Mouse (Mus musculus) limb, embryonic 14.5 days (tissue): ENCODE measurements around the gene Ano8. TPM values are rescaled to one million over a fixed set of nuclear protein-coding genes. Genes with fewer than 3 reads are reported as not detected.

Experiments
- ATAC-seq: fragments of 200-750 bp; cut with Nextera tagmentation; 2 replicates; pipeline ENCODE4 v1.8.0; 2017; ENCODE audit warnings: low read depth, moderate number of reproducible peaks, moderate TSS enrichment; ENCODE audit not compliant: low FRiP score
- DNase-seq: peaks from one replicate; pipeline ENCODE4 v3.0.0-alpha.2; 2015; ENCODE audit warnings: low spot score
- H3K27ac ChIP-seq: fragments of 300-500 bp; sonication (generic); replicated peaks from 2 replicates; pipeline ENCODE4 v1.5.1; 2014; ENCODE audit warnings: low read depth, mild to moderate bottlenecking, low read length, moderate library complexity, mixed read lengths
- H3K27me3 ChIP-seq: fragments of 300-500 bp; sonication (generic); 2 replicates; pipeline ENCODE4 v1.6.1; 2014; ENCODE audit warnings: low read length, mixed read lengths; ENCODE audit not compliant: control insufficient read depth, insufficient read depth
- H3K36me3 ChIP-seq: fragments of 300-500 bp; sonication (generic); 2 replicates; pipeline ENCODE4 v1.6.1; 2014; ENCODE audit warnings: mild to moderate bottlenecking, low read length, moderate library complexity, mixed read lengths; ENCODE audit not compliant: control insufficient read depth, insufficient read depth
- H3K4me1 ChIP-seq: fragments of 300-500 bp; sonication (generic); 2 replicates; pipeline ENCODE4 v1.6.1; 2014; ENCODE audit warnings: antibody characterized with exemption, low read length, mixed read lengths; ENCODE audit not compliant: control insufficient read depth, insufficient read depth
- H3K4me2 ChIP-seq: fragments of 300-500 bp; sonication (generic); replicated peaks from 2 replicates; pipeline ENCODE4 v1.6.1; 2014; ENCODE audit warnings: low read depth, mild to moderate bottlenecking, low read length, moderate library complexity; ENCODE audit not compliant: severe bottlenecking
- H3K4me3 ChIP-seq: fragments of 300-500 bp; sonication (generic); replicated peaks from 2 replicates; pipeline ENCODE4 v1.5.1; 2014; ENCODE audit warnings: low read length
- H3K9ac ChIP-seq: fragments of 300-500 bp; sonication (generic); 2 replicates; pipeline ENCODE4 v1.6.1; 2014; ENCODE audit warnings: mild to moderate bottlenecking, low read depth, low read length, moderate library complexity; ENCODE audit not compliant: severe bottlenecking
- H3K9me3 ChIP-seq: fragments of 300-500 bp; sonication (generic); 2 replicates; pipeline ENCODE4 v1.6.1; 2016; ENCODE audit warnings: low read length; ENCODE audit not compliant: control insufficient read depth
- POLR2A ChIP-seq: fragments of 200-500 bp; IDR thresholded peaks from 2 replicates; pipeline ENCODE4 v1.8.0; 2012; ENCODE audit warnings: inconsistent platforms, mild to moderate bottlenecking, moderate library complexity, borderline replicate concordance; ENCODE audit not compliant: insufficient read depth, insufficient read length; ENCODE audit errors: extremely low read depth
- WGBS: fragments of 180-500 bp; shearing (Covaris S2); extraction: QIAGEN DNeasy Blood & Tissue Kit; methylation state at CpG from one replicate; pipeline ENCODE4 v1.1.7; 2014; 5-methylcytosine and 5-hydroxymethylcytosine counted together
- polyA plus RNA-seq, 2 experiments: library from polyadenylated mRNA; depleted of rRNA in 1 of 2; stranded (reverse) in 1 of 2; unstranded in 1 of 2; fragments of >200 nt; fragmentation: Nextera tagmentation in 1 of 2; extraction: Ambion mirVana in 1 of 2; gene quantifications; 2 replicates each; pipeline versions ENCODE4 v1.2.1 to v1.2.3; 2012 to 2014

Ano8 gene
- polyA plus RNA-seq, 2 experiments = 1.8 to 37.2 TPM

DNA sequence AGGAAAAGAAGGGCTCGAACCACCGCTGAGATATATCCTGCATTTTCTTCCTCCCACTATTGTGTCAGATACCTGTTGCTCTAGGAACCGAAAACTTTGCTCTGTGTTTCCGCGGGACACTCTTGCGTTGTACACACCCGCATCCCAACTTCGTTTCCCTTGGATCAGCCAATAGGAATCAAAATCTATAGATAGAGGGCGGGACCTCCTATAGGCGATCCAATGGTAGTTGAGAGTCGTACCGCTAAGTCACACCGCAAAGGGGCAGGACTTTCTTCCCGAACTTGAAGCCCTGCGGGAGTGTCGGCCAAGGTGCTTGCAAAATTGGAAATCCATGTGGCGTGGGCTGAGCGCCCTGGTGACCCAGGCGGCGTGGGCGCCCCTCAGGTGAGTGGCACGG lies 2.7 kb upstream of the Ano8 start:
- Histone ChIP-seq H3K4me2 (peak overlapping the region; percentile 98), H3K9ac (peak overlapping the region; percentile 72), H3K27ac (peak overlapping the region; percentile 48; the same call in 1 of the 2 replicates), H3K27me3 (no peaks in the 10 kb centered on the region), H3K36me3 (peaks cover 34% of the 10 kb centered on the region), H3K4me1 (peaks cover 12% of the 10 kb centered on the region), H3K4me3 (peak overlapping the region; percentile 60), H3K9me3 (no peaks in the 10 kb centered on the region)
- TF ChIP-seq POLR2A = no peak
- 1% methylated on average over 21 of the region's 22 CpGs for WGBS
- ATAC-seq = peak; percentile 95
- peak; percentile 96 for DNase-seq

DNA sequence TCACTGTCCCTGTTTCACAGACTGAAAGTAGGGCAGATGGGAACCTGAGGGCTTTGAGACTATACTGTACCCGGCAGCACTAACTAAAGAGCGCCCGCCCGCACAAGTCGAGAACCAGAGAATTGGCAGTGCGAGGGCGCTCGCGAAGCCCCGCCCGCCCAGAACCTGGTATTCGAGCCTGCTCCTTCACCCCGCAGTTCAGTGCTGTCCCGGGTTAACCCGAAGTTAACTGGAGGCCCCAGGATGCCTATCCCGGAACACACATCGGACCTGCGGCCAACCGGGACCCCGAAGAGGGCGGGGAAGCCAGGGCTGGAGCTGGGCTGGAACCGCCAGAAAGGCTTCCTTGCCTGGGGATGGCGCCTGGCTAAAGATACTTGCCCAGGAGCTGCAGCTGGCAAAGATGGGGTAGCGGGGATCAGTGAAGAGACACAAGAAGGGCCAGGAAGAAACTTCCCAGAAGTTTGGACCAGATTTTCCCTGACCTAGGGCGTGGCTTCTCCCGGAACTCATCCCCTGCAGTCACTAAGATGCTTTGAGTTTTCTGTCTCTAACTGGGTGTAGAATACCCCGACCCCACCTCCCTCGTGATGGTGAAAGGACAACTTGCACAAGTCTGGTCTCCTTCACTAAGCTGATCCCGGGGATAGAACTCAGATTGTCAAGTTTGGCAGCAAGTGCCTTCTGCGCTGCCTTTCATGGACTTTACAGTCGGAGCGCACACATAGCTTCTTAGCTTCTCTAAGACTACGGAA lies 2.1 kb upstream of the Ano8 start, which contains the start of gene Gtpbp3:
TSS of gene Gtpbp3 (plus strand) at position 413 of the 755 bp plus-strand sequence.
- ATAC-seq = peak; percentile 48
- WGBS = 1% methylated on average over 33 of the region's 33 CpGs
- Histone ChIP-seq H3K27me3 (no peaks in the 10 kb centered on the region), H3K27ac (peak within 1 kb of the TSS; percentile 48), H3K36me3 (peaks cover 30% of the 10 kb centered on the region), H3K9ac (peak within 1 kb of the TSS; percentile 72), H3K4me2 (peak within 1 kb of the TSS; percentile 98), H3K4me3 (peak within 1 kb of the TSS; percentile 60), H3K4me1 (peaks cover 12% of the 10 kb centered on the region), H3K9me3 (no peaks in the 10 kb centered on the region)
- TF ChIP-seq POLR2A = 0 out of 2 replicates have a peak, but pooled peaks have one; percentile 29
- peak; percentile 82 for DNase-seq

GRCm38 (mm10) chr8:71486136-71486529 lies 370 bp upstream of the Ano8 start:
- peaks cover 12% of the 10 kb centered on the region for H3K4me1 ChIP-seq
- peak overlapping the region; percentile 77 for H3K4me3 ChIP-seq
- peaks cover 21% of the 10 kb centered on the region for H3K36me3 ChIP-seq
- no peaks in the 10 kb centered on the region for H3K9me3 ChIP-seq
- H3K27me3 ChIP-seq = no peaks in the 10 kb centered on the region
- no peak overlapping the region for H3K27ac ChIP-seq
- WGBS = 23% methylated on average over 7 of the region's 7 CpGs
- ATAC-seq (no peak), DNase-seq (no peak)
- H3K9ac ChIP-seq = no peak overlapping the region
- TF ChIP-seq POLR2A = no peak
- peak overlapping the region; percentile 84 for H3K4me2 ChIP-seq

DNA sequence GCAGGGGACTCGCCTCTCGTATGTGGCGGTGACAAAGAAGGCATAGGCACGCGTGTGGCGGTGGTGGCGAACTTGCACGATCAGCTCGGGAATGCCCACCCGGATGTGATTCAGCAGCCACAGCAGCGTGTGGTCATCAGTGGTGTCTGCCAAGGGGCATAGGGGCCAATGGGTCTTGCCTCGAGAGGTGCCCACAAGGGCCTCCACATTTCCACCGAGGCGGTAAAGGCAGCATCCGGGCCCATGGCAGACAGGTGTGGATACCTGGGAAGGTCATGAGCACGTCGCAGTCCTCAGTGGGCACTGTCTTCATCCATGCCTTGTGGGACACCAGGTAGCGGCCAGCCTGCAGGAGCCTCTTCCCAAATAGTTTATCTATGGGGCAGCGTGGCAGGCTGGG lies 1.0 kb downstream of the Ano8 start:
- peaks cover 12% of the 10 kb centered on the region for H3K4me1 ChIP-seq
- H3K27ac ChIP-seq = no peak overlapping the region
- ATAC-seq (no peak), DNase-seq (no peak)
- H3K9me3 ChIP-seq = no peaks in the 10 kb centered on the region
- no peaks in the 10 kb centered on the region for H3K27me3 ChIP-seq
- H3K36me3 ChIP-seq = peaks cover 21% of the 10 kb centered on the region
- peak overlapping the region; percentile 84; the same call in 1 of the 2 replicates for H3K4me2 ChIP-seq
- H3K4me3 ChIP-seq = peak overlapping the region; percentile 77
- WGBS = 94% methylated on average over 19 of the region's 19 CpGs
- H3K9ac ChIP-seq = no peak overlapping the region
- no peak for TF ChIP-seq POLR2A

DNA sequence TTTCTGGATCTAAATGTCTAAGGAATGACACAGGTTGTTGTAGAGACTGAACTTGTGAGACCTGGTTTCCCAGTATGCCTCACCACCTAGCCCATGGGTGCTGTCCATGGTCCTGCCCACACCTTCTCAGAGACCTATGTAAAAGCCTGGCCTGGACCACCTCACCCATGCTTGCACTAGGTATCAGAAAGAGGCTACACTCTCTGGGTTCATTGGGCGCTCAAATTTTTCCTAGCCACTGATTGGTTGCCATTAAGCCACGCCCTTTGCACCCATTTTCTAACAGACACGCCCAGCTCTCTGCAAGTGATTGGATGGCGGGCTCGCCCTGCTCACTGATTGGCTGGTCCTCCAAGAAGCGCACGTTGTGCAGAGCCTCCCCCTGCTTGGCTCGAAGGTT lies 1.8 kb downstream of the Ano8 start:
- WGBS = 47% methylated on average over 8 of the region's 8 CpGs
- H3K4me2 ChIP-seq = no peak overlapping the region
- H3K4me1 ChIP-seq = peaks cover 8% of the 10 kb centered on the region; the same call in 1 of the 2 replicates
- H3K4me3 ChIP-seq = no peak overlapping the region
- DNase-seq (peak; percentile 58), ATAC-seq (no peak)
- H3K9me3 ChIP-seq = no peaks in the 10 kb centered on the region
- no peak overlapping the region for H3K9ac ChIP-seq
- H3K36me3 ChIP-seq = peaks cover 28% of the 10 kb centered on the region
- TF ChIP-seq POLR2A = no peak
- no peaks in the 10 kb centered on the region for H3K27me3 ChIP-seq
- H3K27ac ChIP-seq = no peak overlapping the region
